Mouse (Mus musculus): Measurements from ENCODE around the gene Ddr2. TPM values are rescaled to one million over a fixed set of nuclear protein-coding genes. Genes with fewer than 3 reads are reported as not detected.
A peak's percentile ranks its signal among the peaks of the same experiment; 100 is the strongest.
"Not testable (repeated sequence)": the region's sequence is repeated elsewhere in the genome, so short reads cannot be mapped to it uniquely, and the experiment has no call there.

Ddr2 gene
- total RNA-seq (2021) = 1 to 10 TPM; 4.6 to 7.7 TPM

- no peak for DNase-seq
These were observed at the start of gene Ddr2 for GRCm38 (mm10) chr1:170110516-170111332. Gene Ddr2 (minus strand): TSS chr1:170110762.

- no peak for DNase-seq
These were observed 49.1 kb upstream of the Ddr2 start for GRCm38 (mm10) chr1:170159707-170160106.

- DNase-seq = no peak
These were observed 45.2 kb upstream of the Ddr2 start for GRCm38 (mm10) chr1:170155761-170156160.

GRCm38 (mm10) chr1:170155298-170155697 is 44.7 kb upstream of the Ddr2 start:
- no peak for DNase-seq

- DNase-seq = no peak
These were observed 43.4 kb upstream of the Ddr2 start for GRCm38 (mm10) chr1:170153986-170154385.

DNA sequence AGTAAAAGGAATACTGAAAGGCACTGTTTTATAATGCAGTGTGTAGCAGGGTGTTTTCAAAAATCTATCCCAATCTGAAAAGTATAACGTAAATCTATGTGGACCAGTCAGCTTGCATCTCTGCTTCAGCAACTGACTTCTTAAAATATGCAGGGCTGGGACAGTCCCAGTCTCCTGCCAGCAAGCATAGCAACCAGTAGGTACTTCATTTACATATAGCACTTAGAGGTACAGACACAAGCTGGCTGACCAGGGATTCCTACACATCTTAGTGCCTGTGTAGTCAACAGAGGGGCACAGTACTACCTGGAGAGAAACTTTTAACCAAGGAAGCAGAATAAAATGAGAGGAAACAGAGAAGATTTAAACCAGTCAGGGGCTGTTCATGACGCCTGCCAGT is 42.0 kb upstream of the Ddr2 start:
- DNase-seq = no peak

DNA sequence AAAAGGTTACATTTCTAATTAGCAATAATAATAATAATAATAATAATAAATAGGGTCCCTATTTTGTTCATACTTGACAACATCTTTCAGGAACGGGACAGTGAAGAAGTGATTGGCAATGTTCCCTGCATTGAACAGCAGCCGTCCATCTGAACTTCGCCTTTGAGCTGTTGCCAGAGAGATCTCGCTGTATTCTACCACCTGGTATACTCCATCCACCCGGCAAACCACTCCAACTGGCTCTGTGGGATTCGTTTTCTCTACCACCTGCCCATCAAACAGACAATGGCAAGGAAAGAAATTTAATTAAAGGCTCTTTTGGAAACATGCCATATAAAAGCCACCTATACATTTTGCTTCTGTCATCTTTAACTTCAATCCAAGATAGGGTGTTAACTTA is 40.3 kb upstream of the Ddr2 start:
- DNase-seq = no peak

DNA sequence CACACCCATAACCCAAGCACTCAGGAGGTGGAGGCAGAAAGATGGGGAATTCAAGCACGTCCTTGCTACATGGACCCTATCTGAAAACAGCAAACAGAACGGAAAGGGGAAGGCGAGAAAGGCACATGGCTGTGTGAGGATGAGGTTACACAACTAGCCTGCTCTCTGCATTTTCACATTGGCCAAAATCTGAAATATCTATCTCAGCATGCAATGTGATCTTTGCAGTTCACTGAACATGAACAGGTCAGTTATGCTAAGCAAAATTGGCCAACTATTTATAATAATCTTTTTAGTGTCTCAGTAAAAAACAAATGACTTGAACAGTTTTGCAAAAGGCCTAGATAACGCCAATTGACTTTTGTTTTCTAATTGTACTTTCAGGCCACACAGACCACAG is 39.2 kb upstream of the Ddr2 start:
- no peak for DNase-seq

GRCm38 (mm10) chr1:170148536-170148935 is 38.0 kb upstream of the Ddr2 start:
- no peak for DNase-seq

- no peak for DNase-seq
These were observed 37.3 kb upstream of the Ddr2 start for GRCm38 (mm10) chr1:170147651-170148448.

- no peak for DNase-seq
These were observed 35.0 kb upstream of the Ddr2 start for GRCm38 (mm10) chr1:170145606-170146005.

DNA sequence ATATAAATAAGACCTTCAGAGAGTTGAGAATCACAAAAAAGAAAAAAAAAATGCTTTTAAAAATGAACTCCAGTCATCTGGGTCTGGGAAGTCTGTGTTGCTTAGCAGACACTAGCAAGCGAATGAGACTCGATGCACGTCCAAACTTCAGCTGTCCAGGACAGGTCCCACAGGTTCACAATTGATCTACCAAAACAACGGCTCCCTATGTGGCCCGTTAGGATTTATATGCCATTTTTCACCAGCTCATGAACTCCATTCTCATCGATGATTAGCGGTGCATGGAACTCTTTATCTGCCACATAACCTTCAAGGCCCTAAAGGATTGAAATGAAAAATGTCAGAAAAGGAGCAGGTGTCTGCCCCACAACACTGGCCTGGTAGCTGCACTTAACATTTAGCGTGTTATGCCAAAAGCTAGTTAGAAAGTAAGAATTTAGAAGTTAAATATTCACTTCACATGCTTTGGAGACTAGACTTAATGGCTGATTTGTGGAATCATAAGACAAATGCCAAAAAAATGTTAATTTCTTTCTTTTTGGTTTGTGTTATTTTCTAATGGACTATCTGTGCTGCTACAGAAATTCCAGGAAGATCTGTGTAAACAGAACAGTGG is 31.8 kb upstream of the Ddr2 start:
- no peak for DNase-seq

DNA sequence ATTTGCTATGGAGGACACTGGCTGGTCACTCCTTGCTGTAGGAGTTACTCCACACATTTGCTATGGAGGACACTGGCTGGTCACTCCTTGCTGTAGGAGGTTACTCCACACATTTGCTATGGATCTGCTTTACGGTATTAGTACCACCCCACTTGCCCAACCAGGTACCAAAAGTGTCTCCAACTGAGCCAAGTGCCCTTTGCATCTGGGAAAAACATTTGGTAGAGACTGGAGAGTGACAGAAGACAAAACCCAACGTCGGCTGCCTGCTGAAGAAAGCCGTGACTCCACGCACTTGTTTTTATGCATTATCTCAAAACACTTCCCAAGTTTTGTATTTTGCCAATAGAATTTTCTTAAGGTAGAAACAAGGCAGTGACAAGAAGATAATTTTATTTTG is 31.1 kb upstream of the Ddr2 start:
- no peak for DNase-seq

DNA sequence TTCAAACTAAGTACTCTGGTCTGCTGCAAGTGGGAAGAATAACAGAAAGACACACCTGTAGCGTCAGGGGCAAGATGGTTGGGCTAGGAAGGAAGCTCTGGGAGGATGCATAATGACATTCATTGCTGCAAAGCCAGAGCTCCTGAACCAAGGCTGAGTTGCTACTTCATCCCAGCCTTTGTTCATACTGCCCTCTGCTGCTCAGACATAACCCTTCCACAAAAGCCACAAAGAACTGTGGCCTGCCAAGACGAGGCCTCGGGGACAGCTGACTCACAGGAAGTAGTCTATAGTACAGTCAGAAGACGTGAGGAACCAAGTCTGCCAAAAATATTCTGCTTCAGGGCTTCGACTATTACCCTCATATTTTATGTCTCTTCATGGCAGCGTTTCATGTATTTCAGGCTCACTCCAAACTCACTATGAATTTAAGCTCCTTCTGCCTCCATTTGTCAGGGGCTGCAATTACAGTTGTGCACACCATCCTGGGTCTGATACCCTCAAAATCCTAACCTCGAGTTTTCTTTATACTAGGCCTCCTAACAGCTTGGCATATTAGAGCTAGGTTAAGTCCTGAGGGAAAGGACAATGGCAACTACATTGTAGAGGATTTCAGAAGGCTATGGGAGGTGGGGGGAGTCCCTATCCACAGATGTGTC is 25.9 kb upstream of the Ddr2 start:
- peak; percentile 32 to 64 for DNase-seq

GRCm38 (mm10) chr1:170134264-170134663 is 23.7 kb upstream of the Ddr2 start:
- no peak for DNase-seq

DNA sequence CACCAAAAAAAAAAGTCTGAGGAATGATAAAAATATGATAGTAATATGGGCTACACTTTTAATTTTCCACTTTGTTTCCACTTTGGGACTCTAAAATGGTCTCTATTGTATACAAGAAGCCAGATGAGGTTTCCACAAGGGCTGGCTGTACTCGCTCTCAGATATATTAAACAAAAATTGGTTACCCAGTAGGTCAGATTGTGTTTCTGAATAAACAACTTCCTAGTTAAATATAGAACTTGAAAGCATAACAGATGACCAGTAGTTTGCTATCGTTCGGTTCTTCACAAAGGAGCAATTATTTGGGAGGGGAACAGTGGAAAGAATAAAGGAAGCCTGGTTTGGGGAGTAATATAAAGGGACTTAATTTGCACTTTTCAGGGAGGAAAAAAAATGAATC is 20.4 kb upstream of the Ddr2 start:
- DNase-seq = no peak

DNA sequence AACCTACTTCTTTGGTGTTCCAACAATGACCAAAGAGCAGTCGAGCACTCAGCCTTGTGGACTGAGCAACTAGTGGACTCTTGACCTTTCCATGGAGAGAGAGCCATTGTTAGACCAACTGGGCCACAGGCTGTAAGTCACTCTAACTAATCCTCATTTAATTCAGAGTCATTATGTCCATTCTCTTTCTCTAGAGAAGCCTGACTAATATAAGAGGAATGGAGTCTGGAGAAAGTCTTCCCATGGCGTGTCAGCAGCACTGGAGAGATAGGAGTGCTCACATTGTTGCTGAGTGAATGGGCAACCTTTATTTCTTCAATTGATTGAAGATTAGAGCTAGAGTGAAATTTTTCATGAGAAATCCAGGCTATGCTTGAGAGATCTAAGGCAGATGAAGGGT is 14.1 kb upstream of the Ddr2 start:
- no peak for DNase-seq

DNA sequence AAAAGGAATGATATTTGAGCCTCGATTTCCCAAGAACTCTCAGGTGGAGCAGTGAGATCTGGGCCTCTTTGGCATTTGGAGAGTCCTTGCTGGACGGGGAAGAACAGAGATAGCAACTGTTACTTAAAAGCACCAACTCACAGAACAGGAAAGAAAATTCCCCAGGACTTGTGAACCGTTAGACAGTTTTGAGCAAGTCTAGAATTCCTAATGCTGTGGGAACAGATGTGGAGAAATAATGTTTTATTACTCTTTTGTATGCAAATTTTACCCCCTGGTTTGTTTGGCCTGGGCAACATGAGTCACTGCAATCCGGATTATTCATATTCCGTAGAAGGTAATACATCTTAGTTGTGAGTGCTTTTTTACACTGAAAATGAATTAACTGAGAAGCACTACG is 3.1 kb upstream of the Ddr2 start:
- no peak for DNase-seq

GRCm38 (mm10) chr1:170112261-170112660 is 1.7 kb upstream of the Ddr2 start:
- no peak for DNase-seq

DNA sequence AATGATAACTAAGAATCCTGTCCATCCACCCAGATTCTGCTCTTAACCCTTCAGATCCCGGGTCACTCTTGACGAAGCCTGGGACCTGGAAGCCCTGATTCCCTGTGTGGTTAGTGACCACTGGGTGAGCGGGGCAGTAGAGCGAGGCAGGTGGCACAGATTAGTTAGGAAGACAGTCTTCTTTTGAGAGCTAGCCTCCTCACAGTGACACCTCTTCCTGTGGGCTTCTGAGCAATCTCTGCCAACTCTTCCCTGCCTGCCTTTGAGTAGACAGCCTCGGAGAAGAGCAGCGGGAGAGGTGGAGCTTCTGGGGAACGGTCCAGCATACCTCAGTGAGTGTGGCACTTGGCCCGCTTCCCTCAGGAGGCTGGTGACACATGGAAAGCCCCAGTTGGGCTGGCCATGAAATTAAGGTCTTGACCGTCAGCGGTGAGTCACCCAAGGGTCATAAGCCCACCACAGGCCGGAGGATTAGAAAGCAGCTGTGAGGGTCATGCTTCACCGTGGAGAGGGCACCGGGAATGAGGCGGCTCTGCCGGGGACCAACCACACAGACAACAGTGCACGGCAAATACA is 1.2 kb upstream of the Ddr2 start:
- no peak for DNase-seq

DNA sequence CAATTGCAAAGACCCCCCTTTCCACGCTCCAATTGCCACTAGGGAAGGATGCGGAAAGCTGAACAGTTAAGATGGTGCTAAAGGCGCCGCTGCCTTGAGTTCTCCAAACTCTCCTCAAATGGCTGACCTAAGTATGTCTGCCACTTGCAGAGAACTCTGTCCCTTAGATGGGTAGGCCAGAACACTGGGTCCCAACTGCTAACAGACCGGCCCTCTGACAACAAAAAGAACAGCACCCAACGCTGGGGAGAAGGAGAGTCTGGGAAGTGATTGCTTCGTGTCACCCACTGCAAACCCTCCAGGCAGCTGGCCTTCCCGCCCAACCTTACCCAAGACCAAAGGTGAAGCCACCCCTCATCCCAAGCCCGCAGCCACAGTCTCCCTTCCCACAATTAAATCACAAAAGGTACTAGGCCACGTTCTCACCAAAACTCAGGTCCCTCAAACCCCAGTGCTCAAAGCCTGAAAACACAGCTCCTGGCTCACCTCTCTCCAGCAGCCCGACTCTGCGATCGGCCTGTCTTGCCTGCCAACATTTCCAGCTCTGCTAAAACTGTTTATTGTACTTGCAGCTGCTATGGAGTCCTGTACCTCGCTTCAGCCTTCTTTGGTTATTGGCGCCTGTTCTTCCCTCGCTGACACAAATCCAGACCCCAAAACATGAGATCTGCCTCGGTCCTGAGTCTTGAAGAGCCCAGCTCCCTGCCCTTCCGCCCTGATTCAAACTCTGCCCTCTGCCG is 616 bp downstream of the Ddr2 start:
- DNase-seq = no peak

GRCm38 (mm10) chr1:170102814-170103213 is 7.7 kb downstream of the Ddr2 start:
- DNase-seq = not testable (repeated sequence)
